10 mouse cellular contexts compared by ENCODE assay signal in the genomic region with DNA sequence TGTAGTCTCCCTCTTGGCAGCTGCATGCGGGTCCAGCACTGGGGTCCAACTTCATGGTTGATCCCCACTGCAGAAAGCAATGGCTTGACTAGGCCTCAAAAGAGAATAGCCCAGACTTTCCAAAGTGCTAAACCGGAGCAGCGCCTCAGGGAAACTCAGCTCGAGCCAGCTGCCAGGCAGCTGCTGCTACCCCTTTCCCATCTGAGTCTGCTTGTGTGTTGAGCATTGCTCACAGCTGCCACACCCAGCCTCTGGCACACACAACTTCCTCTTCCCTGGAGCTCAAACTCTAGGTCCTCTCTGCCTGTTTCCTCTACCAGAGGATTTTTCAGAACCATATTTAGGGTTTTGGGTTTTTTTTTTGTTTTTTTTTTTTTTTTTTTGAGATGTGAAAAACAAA.
DNase-seq lines count a peak whose midpoint lies in the region; ATAC-seq and TF ChIP-seq lines count a peak whose summit lies in the region.
"Had no signal": no experiment of that assay in that cellular context is flagged by ENCODE, and none has a peak within 500 bp of the region (broad histone marks: within the 10 kb centered on the region; RNA-seq: fewer than 3 reads in every experiment).

No protein-coding gene starts in this region.

- ATAC-seq in embryonic facial prominence, embryonic 11.5 days (replicated peaks; ENCODE audit: insufficient number of reproducible peaks, low FRiP score, low TSS enrichment, low read depth), result no peak
- ATAC-seq in stomach, embryonic 15.5 days (ENCODE audit: insufficient read depth, low FRiP score, low read depth), result no peak

- no peaks in the 10 kb centered on the region for H3K4me1 ChIP-seq in embryonic facial prominence, embryonic 11.5 days (ENCODE audit: control insufficient read depth, insufficient read depth, low read length)
- peaks cover 7% of the 10 kb centered on the region; the same call in 1 of the 2 replicates for H3K4me1 ChIP-seq in embryonic facial prominence, embryonic 10.5 days
- H3K4me1 ChIP-seq in stomach, embryonic 15.5 days, result no peaks in the 10 kb centered on the region
- no peaks in the 10 kb centered on the region for H3K4me1 ChIP-seq in cerebellum, adult 2 months (ENCODE audit: control insufficient read depth, insufficient read depth, low read length)

- no peaks in the 10 kb centered on the region for H3K9me3 ChIP-seq in embryonic facial prominence, embryonic 11.5 days (replicated peaks; ENCODE audit: control insufficient read depth, low read length)
- H3K9me3 ChIP-seq in embryonic facial prominence, embryonic 10.5 days, result no peaks in the 10 kb centered on the region
- H3K9me3 ChIP-seq in stomach, embryonic 15.5 days, result no peaks in the 10 kb centered on the region

- TF ChIP-seq POLR2A in cerebellum, adult 2 months (IDR thresholded peaks at IDR 0.05; ENCODE audit: borderline replicate concordance, insufficient read depth, low read length), result no peak

- intact Hi-C loops in heart, postnatal 36 days (cut with DNase I), result no loop called here

- H3K27ac ChIP-seq in embryonic facial prominence, embryonic 11.5 days (replicated peaks; ENCODE audit: low read depth, low read length), result no peak overlapping the region
- H3K27ac ChIP-seq in embryonic facial prominence, embryonic 10.5 days (replicated peaks), result no peak overlapping the region
- peak overlapping the region; percentile 58; the same call in 1 of the 2 replicates for H3K27ac ChIP-seq in stomach, embryonic 15.5 days
- no peak overlapping the region for H3K27ac ChIP-seq in cerebellum, adult 2 months (ENCODE audit: insufficient read depth, low read length)
- H3K27ac ChIP-seq: hindbrain, embryonic 14.5 days had no signal

- H3K36me3 ChIP-seq in embryonic facial prominence, embryonic 11.5 days (replicated peaks; ENCODE audit: control insufficient read depth, insufficient read depth, low read depth, low read length), result no peaks in the 10 kb centered on the region
- H3K36me3 ChIP-seq in embryonic facial prominence, embryonic 10.5 days (replicated peaks), result no peaks in the 10 kb centered on the region
- no peaks in the 10 kb centered on the region for H3K36me3 ChIP-seq in stomach, embryonic 15.5 days

- DNase-seq in embryonic facial prominence, embryonic 11.5 days (ENCODE audit: low spot score), result peak; percentile 15
- no peak for DNase-seq in embryonic facial prominence, embryonic 10.5 days (ENCODE audit: low spot score)
- DNase-seq in thymus, postnatal 14 days, result peak; percentile 13
- no peak for DNase-seq in thymus, adult 18-20 months
- DNase-seq in heart, postnatal 36 days, result peak; percentile 45 to 53
- DNase-seq in cerebellum, adult 2 months, result no peak
- DNase-seq in cerebellum, adult 9-10 months, result no peak

- H3K9ac ChIP-seq in embryonic facial prominence, embryonic 11.5 days (replicated peaks; ENCODE audit: low read length), result no peak overlapping the region
- H3K9ac ChIP-seq in stomach, embryonic 15.5 days, result no peak overlapping the region
- H3K9ac ChIP-seq: hindbrain, embryonic 14.5 days had no signal

- 47% methylated on average over 4 of the region's 4 CpGs for WGBS in embryonic facial prominence, embryonic 11.5 days
- 63% methylated on average over 4 of the region's 4 CpGs for WGBS in embryonic facial prominence, embryonic 10.5 days
- 50% methylated on average over 4 of the region's 4 CpGs for WGBS in stomach, embryonic 15.5 days
- WGBS in cerebellum, adult 2 months, result 50% methylated on average over 4 of the region's 4 CpGs

- H3K27me3 ChIP-seq in embryonic facial prominence, embryonic 11.5 days (ENCODE audit: control insufficient read depth, insufficient read depth, low read length), result no peaks in the 10 kb centered on the region
- no peaks in the 10 kb centered on the region for H3K27me3 ChIP-seq in embryonic facial prominence, embryonic 10.5 days (replicated peaks; ENCODE audit: low read depth, poor library complexity, severe bottlenecking)
- no peaks in the 10 kb centered on the region for H3K27me3 ChIP-seq in stomach, embryonic 15.5 days (replicated peaks)
- H3K27me3 ChIP-seq in cerebellum, adult 2 months (ENCODE audit: control insufficient read depth, insufficient read depth, low read length), result no peaks in the 10 kb centered on the region
- H3K27me3 ChIP-seq: megakaryocyte, embryonic 14.5 days had no signal

- no peak overlapping the region for H3K4me3 ChIP-seq in embryonic facial prominence, embryonic 11.5 days (ENCODE audit: low read depth, low read length)
- H3K4me3 ChIP-seq in embryonic facial prominence, embryonic 10.5 days, result no peak overlapping the region
- no peak overlapping the region for H3K4me3 ChIP-seq in stomach, embryonic 15.5 days (replicated peaks)
- H3K4me3 ChIP-seq in cerebellum, adult 2 months (replicated peaks; ENCODE audit: insufficient read depth, low read depth, low read length), result no peak overlapping the region
- H3K4me3 ChIP-seq: megakaryocyte, embryonic 14.5 days had no signal

- no peak overlapping the region for H3K4me2 ChIP-seq in embryonic facial prominence, embryonic 11.5 days (ENCODE audit: low read depth, low read length)
- H3K4me2 ChIP-seq in stomach, embryonic 15.5 days, result no peak overlapping the region
- H3K4me2 ChIP-seq: hindbrain, embryonic 14.5 days had no signal

- TF ChIP-seq CTCF in cerebellum, adult 2 months (IDR thresholded peaks at IDR 0.05; ENCODE audit: borderline replicate concordance, insufficient read depth, low read depth, low read length), result no peak

Comparison
In these comparisons a context has a peak if more than half of its experiments do, and no peak if none do; other contexts are left out.
1. DNase-seq: peak in embryonic facial prominence, embryonic 11.5 days (single experiment), thymus, postnatal 14 days (single experiment) and heart, postnatal 36 days (2 of 2); none in embryonic facial prominence, embryonic 10.5 days (single experiment), thymus, adult 18-20 months (0 of 2), cerebellum, adult 2 months (0 of 2) and cerebellum, adult 9-10 months (single experiment).